Mouse (Mus musculus): ENCODE measurements around the gene Cabp2. TPM values are rescaled to one million over a fixed set of nuclear protein-coding genes. Genes with fewer than 3 reads are reported as not detected.
A peak's percentile ranks its signal among the peaks of the same experiment; 100 is the strongest.

Cabp2 gene
- polyA plus RNA-seq, 1 experiment from 2014 or later = not detected

DNA sequence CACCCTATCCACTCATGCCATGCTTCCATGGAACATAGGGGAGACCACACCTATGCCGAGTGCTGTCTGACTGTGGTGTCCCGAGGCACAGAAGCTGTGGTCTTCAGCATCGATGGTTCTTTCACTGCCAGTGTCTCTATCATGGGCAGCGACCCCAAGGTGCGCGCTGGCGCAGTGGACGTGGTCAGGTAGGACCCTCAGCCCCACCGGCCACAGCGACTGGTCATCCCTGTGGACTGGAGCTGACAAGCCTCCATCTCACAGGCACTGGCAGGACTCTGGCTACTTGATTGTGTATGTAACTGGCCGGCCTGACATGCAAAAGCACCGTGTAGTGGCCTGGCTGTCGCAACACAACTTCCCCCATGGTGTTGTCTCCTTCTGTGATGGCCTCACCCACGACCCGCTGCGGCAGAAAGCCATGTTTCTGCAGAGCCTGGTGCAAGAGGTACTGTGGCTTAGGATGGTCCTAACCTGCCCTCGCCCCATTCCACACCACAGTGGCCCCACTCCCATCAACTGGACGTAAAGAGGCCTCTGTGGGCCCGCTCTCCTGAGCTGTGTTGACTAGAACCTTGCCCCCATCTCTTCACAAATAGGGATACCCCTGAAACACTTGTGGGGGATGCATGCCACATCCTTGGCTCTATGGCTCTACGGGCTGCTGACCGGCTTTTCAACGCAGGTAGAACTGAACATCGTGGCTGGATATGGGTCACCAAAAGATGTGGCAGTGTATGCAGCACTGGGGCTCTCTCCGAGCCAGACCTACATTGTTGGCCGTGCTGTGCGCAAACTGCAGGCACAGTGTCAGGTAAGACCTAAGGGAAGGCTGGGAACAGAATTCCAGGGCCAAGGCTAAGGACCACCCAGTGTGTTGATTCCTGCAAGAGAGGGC lies 30.9 kb downstream of the Cabp2 start:
- Histone ChIP-seq H3K36me3 (peaks cover 97% of the 10 kb centered on the region), H3K4me2 (replicated peaks) (no peak overlapping the region), H3K9me3 (no peaks in the 10 kb centered on the region), H3K27ac (no peak overlapping the region), H3K9ac (replicated peaks) (no peak overlapping the region), H3K4me3 (replicated peaks) (no peak overlapping the region), H3K27me3 (no peaks in the 10 kb centered on the region), H3K4me1 (replicated peaks) (no peaks in the 10 kb centered on the region)
- no peak for ATAC-seq
- WGBS = 96% methylated on average over 26 of the region's 26 CpGs

DNA sequence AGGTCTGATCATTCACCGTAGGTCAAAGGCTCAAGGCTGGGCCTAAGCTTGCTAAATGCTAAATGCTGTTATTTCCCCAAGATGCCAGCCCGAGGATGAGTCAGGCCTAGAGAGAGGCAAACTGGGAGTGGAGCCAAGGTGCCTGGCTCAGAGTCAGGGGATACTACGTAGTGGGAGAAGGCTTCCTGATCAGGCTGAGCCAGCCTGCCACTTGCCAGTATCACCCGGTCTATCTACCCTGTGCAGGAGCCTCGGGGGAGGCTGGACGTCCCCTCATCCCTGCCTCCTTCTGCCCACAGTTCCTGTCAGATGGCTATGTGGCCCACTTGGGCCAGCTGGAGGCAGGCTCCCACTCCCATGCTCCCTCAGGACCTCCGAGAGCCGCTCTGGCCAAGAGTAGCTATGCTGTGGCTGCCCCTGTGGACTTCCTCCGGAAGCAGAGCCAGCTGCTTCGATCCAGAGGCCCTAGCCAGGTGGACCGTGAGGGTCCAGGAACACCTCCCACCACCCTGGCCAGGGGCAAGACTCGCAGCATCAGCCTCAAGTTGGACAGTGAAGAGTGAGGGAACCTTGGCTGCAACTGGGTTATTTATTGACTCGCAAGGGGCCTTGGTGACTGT lies 31.9 kb downstream of the Cabp2 start:
- H3K9me3 ChIP-seq = no peaks in the 10 kb centered on the region
- no peak overlapping the region for H3K4me2 ChIP-seq (replicated peaks)
- H3K4me1 ChIP-seq (replicated peaks) = no peaks in the 10 kb centered on the region
- 86% methylated on average over 13 of the region's 13 CpGs for WGBS
- H3K9ac ChIP-seq (replicated peaks) = no peak overlapping the region
- H3K27ac ChIP-seq = no peak overlapping the region; the same call in 1 of the 2 replicates
- no peaks in the 10 kb centered on the region for H3K27me3 ChIP-seq
- peaks cover 96% of the 10 kb centered on the region for H3K36me3 ChIP-seq
- no peak overlapping the region for H3K4me3 ChIP-seq (replicated peaks)
- 0 out of 2 replicates have a peak, but pooled peaks have one; percentile 18 for ATAC-seq

DNA sequence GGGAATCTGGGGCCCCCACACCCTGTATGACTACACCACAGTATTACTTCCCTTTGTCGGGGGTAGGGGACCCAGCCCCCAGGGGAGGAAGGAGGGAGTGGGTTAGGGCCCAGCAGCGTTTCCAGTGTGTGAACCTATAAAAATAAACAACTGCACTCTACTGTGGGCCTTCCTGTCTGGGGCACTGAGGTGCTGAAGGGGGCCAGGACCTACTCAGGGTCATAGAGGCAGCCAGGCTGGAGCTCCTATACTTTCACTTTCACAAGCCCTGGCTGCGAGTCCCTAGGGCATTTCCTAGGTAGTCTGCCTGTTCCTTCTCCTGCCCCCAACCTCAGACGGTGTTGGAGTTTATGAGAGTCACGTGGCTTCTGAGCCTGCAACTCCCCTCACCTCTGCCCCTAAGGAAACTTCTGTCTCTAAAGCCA lies 32.4 kb downstream of the Cabp2 start:
- Histone ChIP-seq H3K27ac (no peak overlapping the region; the same call in 1 of the 2 replicates), H3K27me3 (no peaks in the 10 kb centered on the region), H3K9ac (replicated peaks) (no peak overlapping the region), H3K4me3 (replicated peaks) (no peak overlapping the region), H3K4me2 (replicated peaks) (no peak overlapping the region), H3K4me1 (replicated peaks) (no peaks in the 10 kb centered on the region), H3K9me3 (no peaks in the 10 kb centered on the region), H3K36me3 (peaks cover 94% of the 10 kb centered on the region)
- no peak for ATAC-seq
- whole genome bisulfite sequencing = 83% methylated on average over 5 of the region's 5 CpGs

DNA sequence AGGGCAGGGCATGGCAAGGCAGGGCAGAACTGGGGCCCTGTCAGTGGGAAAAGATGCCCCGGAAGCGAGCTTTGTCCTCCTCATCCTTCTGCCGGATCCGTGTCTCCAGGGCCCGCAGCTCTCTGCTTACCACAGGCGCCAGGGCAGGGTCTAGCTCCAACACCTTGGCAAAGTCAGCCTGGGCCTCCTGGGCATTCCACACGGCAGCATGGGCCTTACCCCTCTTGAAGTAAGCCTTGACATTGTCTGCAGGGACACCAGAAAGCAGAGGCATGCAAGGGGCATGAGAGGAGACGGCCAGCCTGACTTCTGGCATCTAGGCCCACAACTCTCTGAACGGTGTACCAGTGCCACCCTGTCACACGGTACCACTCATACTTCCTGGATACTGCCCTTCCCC lies 33.2 kb downstream of the Cabp2 start:
- Histone ChIP-seq H3K4me3 (replicated peaks) (no peak overlapping the region), H3K4me2 (replicated peaks) (no peak overlapping the region), H3K27me3 (no peaks in the 10 kb centered on the region), H3K27ac (no peak overlapping the region), H3K36me3 (peaks cover 90% of the 10 kb centered on the region), H3K9ac (replicated peaks) (no peak overlapping the region; the same call in 1 of the 2 replicates), H3K9me3 (no peaks in the 10 kb centered on the region), H3K4me1 (replicated peaks) (no peaks in the 10 kb centered on the region; the same call in 1 of the 2 replicates)
- no peak for ATAC-seq
- 95% methylated on average over 10 of the region's 10 CpGs for WGBS

DNA sequence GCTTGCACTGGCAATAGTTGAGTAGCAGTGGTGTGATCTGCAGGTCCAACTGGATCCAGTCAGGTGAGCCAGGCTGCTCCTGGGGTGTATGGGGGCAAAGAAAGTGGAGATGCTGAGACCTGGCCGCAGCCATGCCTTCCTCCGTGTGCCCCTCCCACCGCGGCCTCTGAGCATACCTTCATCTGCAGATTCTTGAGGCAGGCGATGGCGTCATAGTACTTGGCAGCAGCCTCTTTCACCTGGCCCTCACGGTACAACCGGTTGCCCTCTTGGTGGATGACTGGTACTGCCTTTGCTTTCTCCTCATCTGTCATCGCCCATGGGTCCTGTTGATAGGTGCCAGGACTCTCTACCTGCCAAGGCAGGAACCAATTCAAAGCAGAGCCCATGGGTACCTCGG lies 33.8 kb downstream of the Cabp2 start:
- no peaks in the 10 kb centered on the region for H3K9me3 ChIP-seq
- H3K9ac ChIP-seq (replicated peaks) = no peak overlapping the region
- 95% methylated on average over 10 of the region's 10 CpGs for WGBS
- peaks cover 85% of the 10 kb centered on the region for H3K36me3 ChIP-seq
- ATAC-seq = no peak
- no peak overlapping the region for H3K27ac ChIP-seq
- no peaks in the 10 kb centered on the region for H3K27me3 ChIP-seq
- no peak overlapping the region for H3K4me3 ChIP-seq (replicated peaks)
- no peak overlapping the region for H3K4me2 ChIP-seq (replicated peaks)
- H3K4me1 ChIP-seq (replicated peaks) = peaks cover 2% of the 10 kb centered on the region

DNA sequence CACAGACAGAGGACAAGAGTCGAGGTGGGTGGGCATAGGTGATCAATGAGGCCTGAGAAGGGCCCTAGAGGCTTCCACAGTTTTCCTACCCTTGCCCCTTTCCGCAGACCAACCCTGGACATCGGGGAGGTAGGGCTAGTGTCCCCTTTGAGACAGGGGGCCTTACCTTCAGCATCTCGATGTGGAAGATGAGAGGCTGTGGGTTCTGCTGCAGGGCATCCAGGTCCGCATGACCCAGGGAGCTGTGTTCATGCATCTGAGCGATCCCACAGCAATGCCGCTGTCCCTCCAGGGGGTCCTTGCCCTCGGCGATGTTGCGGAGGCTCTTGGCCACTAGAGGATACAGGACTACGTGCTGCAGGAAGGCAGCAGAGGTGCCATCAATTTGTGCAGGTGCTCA lies 34.4 kb downstream of the Cabp2 start:
- WGBS = 84% methylated on average over 11 of the region's 11 CpGs
- H3K9me3 ChIP-seq = no peaks in the 10 kb centered on the region
- no peak overlapping the region for H3K4me2 ChIP-seq (replicated peaks)
- no peak for ATAC-seq
- H3K36me3 ChIP-seq = peaks cover 78% of the 10 kb centered on the region
- no peak overlapping the region for H3K4me3 ChIP-seq (replicated peaks)
- H3K4me1 ChIP-seq (replicated peaks) = peaks cover 9% of the 10 kb centered on the region
- no peak overlapping the region for H3K27ac ChIP-seq
- no peaks in the 10 kb centered on the region for H3K27me3 ChIP-seq
- no peak overlapping the region for H3K9ac ChIP-seq (replicated peaks)

DNA sequence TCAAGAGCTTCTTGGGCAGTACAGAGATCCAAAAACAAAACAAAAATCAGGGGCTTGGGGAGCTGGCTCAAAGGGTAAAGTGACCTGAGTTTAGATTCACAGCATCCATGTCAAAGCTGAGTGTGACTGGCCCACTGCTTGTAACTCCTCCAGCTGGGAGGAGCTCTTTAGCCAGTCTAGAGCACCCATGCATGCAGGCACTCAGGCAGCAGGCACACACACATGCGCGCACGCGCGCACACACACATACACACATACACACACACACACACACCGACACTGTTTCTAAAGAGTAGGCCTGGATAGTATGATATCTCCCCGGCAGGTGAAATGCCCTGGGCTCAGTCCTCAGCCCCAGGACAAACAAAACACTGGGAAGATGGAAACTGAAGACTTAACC lies 35.6 kb downstream of the Cabp2 start:
- H3K4me1 ChIP-seq (replicated peaks) = peaks cover 10% of the 10 kb centered on the region
- 96% methylated on average over 7 of the region's 7 CpGs for WGBS
- H3K4me2 ChIP-seq (replicated peaks) = no peak overlapping the region
- ATAC-seq = no peak
- H3K9me3 ChIP-seq = no peaks in the 10 kb centered on the region
- peaks cover 66% of the 10 kb centered on the region for H3K36me3 ChIP-seq
- H3K9ac ChIP-seq (replicated peaks) = no peak overlapping the region
- H3K27me3 ChIP-seq = no peaks in the 10 kb centered on the region
- no peak overlapping the region for H3K4me3 ChIP-seq (replicated peaks)
- H3K27ac ChIP-seq = no peak overlapping the region

DNA sequence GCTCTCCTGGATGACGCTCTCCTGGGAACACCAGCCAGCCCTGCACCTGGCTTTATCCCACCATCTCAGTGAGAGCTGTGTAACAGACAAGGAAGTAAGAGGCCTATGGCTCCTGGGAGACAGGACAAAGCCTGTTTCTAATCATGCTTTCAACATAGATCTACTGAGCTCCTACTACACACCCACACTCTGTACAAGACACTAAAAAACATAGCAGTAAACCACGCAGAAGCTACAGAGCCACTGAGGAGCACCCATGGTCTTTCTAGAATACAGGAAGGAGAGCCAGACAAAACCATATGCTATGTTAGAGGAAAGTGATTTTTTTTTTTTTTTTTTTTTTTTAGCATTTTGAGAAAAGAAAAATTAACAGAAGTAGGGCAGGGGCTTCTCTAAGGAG lies 37.0 kb downstream of the Cabp2 start:
- Histone ChIP-seq H3K4me1 (replicated peaks) (peaks cover 10% of the 10 kb centered on the region), H3K9me3 (no peaks in the 10 kb centered on the region), H3K27ac (no peak overlapping the region), H3K4me3 (replicated peaks) (no peak overlapping the region), H3K4me2 (replicated peaks) (no peak overlapping the region), H3K36me3 (peaks cover 53% of the 10 kb centered on the region), H3K9ac (replicated peaks) (no peak overlapping the region), H3K27me3 (no peaks in the 10 kb centered on the region)
- no peak for ATAC-seq
- 91% methylated on average over 2 of the region's 2 CpGs for WGBS

DNA sequence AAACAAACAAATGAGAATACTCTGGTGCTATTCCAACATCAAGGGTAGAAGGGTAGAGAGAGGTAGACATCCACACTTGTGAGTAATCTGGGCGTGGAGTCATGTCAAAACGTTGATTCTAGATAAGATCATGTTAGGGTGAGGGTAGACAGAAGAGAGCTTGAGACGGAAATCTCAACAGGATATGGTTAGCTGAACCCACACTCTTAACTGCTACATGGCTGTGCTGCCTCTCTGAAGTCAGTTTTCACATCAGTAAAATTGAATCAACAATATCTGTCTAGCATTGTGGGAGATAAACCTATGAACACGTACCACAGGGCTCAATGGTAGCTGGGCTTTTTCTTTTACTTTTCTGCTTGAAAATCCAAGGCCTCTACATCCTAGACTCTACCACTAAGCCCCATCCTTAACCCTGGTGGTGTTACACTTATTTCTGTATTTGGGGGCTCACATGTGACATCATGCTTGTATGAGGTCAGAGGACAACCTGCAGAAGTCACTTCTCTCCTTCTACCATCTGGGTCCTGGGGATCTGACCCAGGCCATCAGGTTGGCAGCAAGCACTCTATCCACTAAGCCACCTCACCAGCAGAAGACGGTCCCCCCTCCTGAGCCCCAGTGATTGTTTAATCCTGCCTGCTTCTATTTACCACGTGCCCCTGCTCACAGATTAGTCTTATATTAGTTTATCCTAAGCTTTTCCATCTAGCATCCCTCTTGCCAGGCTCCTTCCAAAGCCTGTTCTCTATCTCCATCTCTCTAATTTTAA lies 38.5 kb downstream of the Cabp2 start:
- Histone ChIP-seq H3K9me3 (no peaks in the 10 kb centered on the region), H3K4me2 (replicated peaks) (no peak overlapping the region), H3K4me3 (replicated peaks) (no peak overlapping the region), H3K27ac (no peak overlapping the region), H3K4me1 (replicated peaks) (peaks cover 10% of the 10 kb centered on the region), H3K36me3 (peaks cover 37% of the 10 kb centered on the region), H3K9ac (replicated peaks) (no peak overlapping the region), H3K27me3 (no peaks in the 10 kb centered on the region)
- ATAC-seq = no peak
- 92% methylated on average over 6 of the region's 6 CpGs for WGBS

DNA sequence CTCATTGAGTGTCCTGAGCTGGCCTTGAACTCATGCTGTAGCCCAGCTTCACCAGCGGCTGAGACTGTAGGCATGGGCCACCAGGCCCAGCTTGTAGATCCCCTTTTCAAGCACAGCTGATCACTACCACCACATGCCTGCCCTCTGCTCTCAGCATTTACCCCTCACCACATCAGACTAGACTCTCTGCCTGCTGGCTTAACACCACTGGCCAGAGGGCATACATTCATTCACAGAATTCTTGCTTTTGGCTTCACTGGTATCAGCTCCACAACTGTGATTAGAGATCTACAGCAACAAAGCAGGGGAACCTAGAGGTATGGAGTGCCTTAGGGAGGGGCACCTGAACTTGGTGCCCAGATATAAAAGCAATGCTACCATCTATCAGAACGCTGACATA lies 39.1 kb downstream of the Cabp2 start:
- Histone ChIP-seq H3K27me3 (no peaks in the 10 kb centered on the region), H3K4me2 (replicated peaks) (peak overlapping the region; percentile 50), H3K27ac (no peak overlapping the region), H3K9me3 (no peaks in the 10 kb centered on the region), H3K9ac (replicated peaks) (no peak overlapping the region), H3K4me3 (replicated peaks) (peak overlapping the region; percentile 48), H3K4me1 (replicated peaks) (peaks cover 10% of the 10 kb centered on the region), H3K36me3 (peaks cover 31% of the 10 kb centered on the region)
- no peak for ATAC-seq
- WGBS = 97% methylated on average over 2 of the region's 2 CpGs

DNA sequence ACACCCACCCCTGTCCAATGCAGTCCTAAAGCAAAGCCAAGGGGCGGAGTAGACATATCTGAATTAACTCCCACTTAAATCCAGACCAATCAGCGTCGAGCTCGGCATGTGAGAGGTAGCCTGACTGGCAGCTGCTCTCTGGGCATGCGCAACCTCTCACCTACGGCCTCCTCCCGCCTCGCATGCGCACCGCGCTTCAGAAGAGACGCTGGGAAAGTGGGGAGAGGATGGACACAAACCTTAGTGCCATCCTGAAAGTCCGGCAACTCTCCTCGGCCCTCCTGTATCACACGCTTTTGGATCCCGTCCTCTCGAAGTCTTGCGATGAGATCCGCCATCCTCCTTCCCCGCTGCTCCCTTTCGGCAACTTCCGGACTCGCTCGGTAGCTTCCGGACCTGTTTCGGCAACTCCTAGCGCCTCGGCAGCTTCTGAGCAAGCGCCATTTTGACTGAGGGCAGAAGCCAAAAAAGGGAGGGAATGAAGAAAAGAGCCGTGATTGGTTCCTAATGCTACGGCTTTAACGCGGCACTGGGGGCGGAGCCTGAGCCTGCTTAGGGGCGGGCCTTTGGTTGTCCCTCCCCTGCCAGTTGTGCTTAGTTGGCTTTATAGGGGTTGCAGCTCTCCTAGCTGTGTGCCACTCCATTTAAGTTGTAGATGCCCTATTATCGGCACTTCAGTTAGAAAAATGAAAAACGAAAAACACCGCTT lies 39.9 kb downstream of the Cabp2 start:
- Histone ChIP-seq H3K4me3 (replicated peaks) (peak overlapping the region; percentile 48), H3K36me3 (peaks cover 24% of the 10 kb centered on the region), H3K4me1 (replicated peaks) (peaks cover 11% of the 10 kb centered on the region), H3K4me2 (replicated peaks) (peak overlapping the region; percentile 50), H3K27ac (peak overlapping the region; percentile 80), H3K9ac (replicated peaks) (peak overlapping the region; percentile 58; the same call in 1 of the 2 replicates), H3K9me3 (no peaks in the 10 kb centered on the region), H3K27me3 (no peaks in the 10 kb centered on the region)
- peak; percentile 84 for ATAC-seq
- WGBS = 3% methylated on average over 38 of the region's 38 CpGs

Measured in midbrain, embryonic 13.5 days (tissue).